Mouse (Mus musculus): ENCODE measurements around the gene Togaram2.
"Not testable (repeated sequence)": the region's sequence is repeated elsewhere in the genome, so short reads cannot be mapped to it uniquely, and the experiment has no call there.

Togaram2 gene

DNA sequence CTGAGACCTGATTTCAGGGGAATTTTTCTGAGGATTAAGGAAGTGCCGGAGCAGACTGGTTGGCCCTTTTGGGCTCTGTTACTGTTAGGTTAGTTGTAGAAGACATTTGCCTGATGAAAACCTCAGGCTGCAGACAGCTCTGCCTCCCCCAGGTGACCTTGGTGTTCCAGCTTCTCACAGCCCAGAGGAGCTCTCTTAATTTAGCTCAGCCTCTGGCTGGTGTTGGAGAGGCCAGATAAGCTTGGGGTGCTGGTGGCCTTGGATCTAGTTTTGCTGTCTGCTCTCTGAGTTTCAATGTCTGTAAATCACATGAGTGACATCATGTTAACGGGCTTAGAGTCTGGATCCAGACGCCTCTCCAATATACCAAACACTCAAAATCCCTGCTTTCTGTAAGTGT is 48.0 kb downstream of the Togaram2 start:
- DNase-seq (ENCODE audit: extremely low read depth, insufficient read length, low spot score) = no peak

DNA sequence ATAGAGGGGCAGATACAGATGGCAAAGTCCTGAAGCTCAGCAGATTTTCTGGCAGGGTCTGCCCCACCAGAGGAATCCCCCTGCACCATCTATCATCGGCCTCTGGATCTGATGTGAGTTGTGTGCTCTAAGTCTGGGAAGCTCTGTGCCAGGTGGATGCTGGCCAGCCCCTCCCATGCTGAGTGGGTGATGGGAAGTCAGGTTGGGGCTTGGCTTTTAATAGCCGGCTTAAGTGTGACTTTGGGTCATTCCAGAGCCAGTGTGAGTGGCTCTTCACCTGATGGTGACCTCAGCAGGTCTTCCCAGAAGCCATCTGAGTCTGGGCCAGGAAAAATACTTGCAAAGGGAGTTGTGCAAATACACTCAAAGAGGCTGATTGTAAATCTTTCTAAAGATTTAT is 57.6 kb downstream of the Togaram2 start:
- DNase-seq (ENCODE audit: extremely low read depth, insufficient read length, low spot score) = no peak

DNA sequence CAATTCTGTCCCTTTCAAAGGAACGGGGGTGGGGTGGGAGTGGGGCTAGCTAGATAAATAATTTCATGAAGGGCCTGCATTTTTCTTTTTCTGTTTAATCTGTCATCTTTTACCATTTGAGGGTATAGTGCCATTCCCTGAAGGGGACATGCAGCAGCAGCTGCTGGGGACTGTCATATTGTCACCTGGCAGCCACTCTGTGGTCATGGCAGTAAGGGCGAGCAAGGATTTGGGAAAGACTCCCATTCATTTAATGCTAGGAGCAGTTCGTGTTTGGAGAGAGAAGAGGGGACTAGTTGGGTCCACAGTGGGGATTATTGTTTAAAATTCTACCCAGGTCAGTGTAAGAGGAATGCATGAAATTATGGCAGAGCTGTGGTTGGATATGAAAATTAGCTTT is 63.4 kb downstream of the Togaram2 start:
- DNase-seq (ENCODE audit: extremely low read depth, insufficient read length, low spot score) = no peak

DNA sequence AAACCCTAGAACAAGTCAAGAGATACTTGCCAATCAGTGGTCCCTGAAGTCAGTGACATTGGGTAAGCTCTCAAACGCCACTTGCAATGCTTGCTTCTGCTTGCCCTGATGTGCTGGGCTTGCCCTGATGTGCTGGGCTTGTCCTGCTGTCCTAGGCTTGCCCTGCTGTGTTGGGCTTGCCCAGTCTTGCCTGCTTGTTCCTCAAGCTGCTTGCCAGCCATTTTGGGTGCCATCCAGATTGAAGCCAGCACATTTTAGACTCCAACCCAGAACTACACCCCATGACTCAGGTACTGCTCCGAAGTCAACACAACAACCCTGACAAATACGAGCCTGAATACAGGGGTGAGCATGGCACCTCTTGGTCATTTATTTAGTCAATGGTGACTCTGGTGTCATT is 69.1 kb downstream of the Togaram2 start:
- DNase-seq (ENCODE audit: extremely low read depth, insufficient read length, low spot score) = no peak

GRCm38 (mm10) chr17:71742935-71743334 is 69.9 kb downstream of the Togaram2 start:
- no peak for DNase-seq (ENCODE audit: extremely low read depth, insufficient read length, low spot score)

- no peak for DNase-seq (ENCODE audit: extremely low read depth, insufficient read length, low spot score)
Observed at GRCm38 (mm10) chr17:71746114-71746513, 73.1 kb downstream of the Togaram2 start.

- no peak for DNase-seq (ENCODE audit: extremely low read depth, insufficient read length, low spot score)
Observed at GRCm38 (mm10) chr17:71747561-71747960, 74.5 kb downstream of the Togaram2 start.

- no peak for DNase-seq (ENCODE audit: extremely low read depth, insufficient read length, low spot score)
Observed at GRCm38 (mm10) chr17:71749616-71750168, 76.6 kb downstream of the Togaram2 start.

DNA sequence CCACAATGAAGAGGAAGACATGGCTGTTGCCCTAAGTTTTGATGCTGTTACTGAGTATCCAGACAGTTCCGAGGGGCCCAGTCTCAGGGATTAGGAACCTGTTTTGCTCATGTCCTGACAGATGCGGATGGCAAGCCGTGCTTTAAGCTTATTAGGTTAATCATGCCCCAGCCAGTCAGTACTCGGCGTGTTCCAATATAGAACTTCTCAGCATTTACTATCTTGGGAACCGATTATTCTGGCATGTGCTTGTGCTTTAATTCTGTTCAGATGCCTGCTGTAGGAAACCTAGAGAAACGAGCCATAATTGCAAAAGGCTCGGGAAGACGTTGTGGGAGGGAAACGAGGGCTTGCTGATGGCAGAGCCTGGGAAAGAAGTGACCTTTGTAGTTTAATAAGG is 79.8 kb downstream of the Togaram2 start, which contains the start of gene Pcare:
TSS of gene Pcare (minus strand) at position 64 of the 400 bp plus-strand sequence.
- DNase-seq (ENCODE audit: extremely low read depth, insufficient read length, low spot score) = no peak

DNA sequence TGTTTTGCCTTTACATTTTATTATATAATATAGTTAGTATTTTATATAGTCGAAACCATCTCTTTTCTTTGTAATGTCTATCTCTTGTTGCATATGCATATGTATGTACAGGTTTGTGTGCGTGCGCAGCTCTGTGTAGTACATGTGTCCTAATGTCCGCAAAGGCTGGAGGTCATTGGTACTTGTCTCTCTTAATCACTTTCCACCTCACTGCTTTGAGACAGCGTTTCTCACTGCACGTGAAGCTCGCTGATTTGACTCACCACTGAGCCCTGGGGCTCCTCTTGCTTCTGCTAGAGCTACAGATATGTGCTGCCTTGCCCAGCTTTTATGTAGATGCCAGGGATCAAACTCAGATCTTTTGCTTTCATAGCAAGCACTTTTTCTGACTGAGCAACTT is 87.5 kb downstream of the Togaram2 start:
- DNase-seq (ENCODE audit: extremely low read depth, insufficient read length, low spot score) = no peak

GRCm38 (mm10) chr17:71768173-71768572 is 95.1 kb downstream of the Togaram2 start, which contains the start of gene Clip4:
Clip4 (plus strand) TSS chr17:71768473.
- DNase-seq (ENCODE audit: extremely low read depth, insufficient read length, low spot score) = not testable (repeated sequence)

- DNase-seq (ENCODE audit: extremely low read depth, insufficient read length, low spot score) = no peak
Observed at GRCm38 (mm10) chr17:71769564-71769963, 96.5 kb downstream of the Togaram2 start.

DNA sequence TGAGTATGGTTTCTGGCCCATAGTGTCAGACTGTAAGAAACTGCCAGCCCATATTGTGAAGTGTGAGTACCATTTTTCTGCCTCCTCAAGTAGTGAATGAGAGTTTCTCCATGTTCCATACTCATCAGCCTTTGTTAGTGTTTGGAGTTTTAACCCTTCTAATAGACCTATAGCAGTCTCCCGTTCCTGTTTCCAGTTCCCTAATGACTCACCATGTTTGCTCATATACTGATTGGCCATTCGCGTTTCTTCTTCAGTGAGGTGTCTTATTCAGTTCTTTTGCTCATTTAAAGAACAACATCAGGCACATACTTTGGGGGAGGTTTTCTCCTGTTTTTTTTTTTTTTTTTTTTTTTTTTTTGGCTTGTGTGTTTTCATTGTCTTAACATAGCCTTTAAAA is 97.6 kb downstream of the Togaram2 start:
- DNase-seq (ENCODE audit: extremely low read depth, insufficient read length, low spot score) = no peak

DNA sequence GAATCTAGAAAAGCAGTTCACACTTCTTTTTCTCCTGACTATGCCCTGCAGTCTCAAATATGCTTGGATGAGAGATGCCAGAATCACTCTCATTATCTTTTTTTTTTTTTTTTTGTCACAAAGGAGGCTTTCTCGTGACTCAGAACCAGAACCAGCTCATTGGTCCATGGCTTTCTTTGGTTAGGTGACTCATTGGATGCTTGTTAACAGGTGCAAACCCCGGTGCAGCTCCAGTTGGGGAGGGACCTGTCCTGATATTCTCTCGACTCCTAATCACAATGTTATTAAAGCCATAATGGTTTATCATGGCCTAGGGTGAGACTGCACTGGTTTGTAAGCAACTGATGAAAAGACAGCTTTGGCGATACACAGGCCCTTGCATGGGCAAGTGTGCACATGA is 101.1 kb downstream of the Togaram2 start:
- no peak for DNase-seq (ENCODE audit: extremely low read depth, insufficient read length, low spot score)

- no peak for DNase-seq (ENCODE audit: extremely low read depth, insufficient read length, low spot score)
Observed at GRCm38 (mm10) chr17:71775279-71775678, 102.2 kb downstream of the Togaram2 start.

GRCm38 (mm10) chr17:71778696-71779095 is 105.6 kb downstream of the Togaram2 start:
- DNase-seq (ENCODE audit: extremely low read depth, insufficient read length, low spot score) = no peak
